Mouse (Mus musculus) myocyte (in vitro differentiated cells): ENCODE data around the gene Vps33a.

Source experiments
- CEBPB ChIP-seq: IDR thresholded peaks from 2 replicates; pipeline ENCODE4 v1.6.1; 2011; ENCODE audit warnings: mild to moderate bottlenecking, moderate library complexity; ENCODE audit not compliant: poor library complexity, insufficient read depth, severe bottlenecking
- MAX ChIP-seq: IDR thresholded peaks from one replicate; pipeline ENCODE4 v1.6.1; 2011; ENCODE audit warnings: low read depth, mild to moderate bottlenecking, control low read depth
- MYOD1 ChIP-seq, 3 experiments: IDR thresholded peaks; one replicate each; pipeline ENCODE4 v1.6.1; 2011; ENCODE audit warnings: control low read depth in 2 of 3, low read depth in 2 of 3, mild to moderate bottlenecking in 2 of 3, moderate library complexity in 1 of 3; ENCODE audit not compliant: insufficient read length in 2 of 3, control insufficient read depth in 1 of 3
- MYOG ChIP-seq, 3 experiments: IDR thresholded peaks; one replicate each; pipeline ENCODE4 v1.6.1; 2011; ENCODE audit warnings: control low read depth in 2 of 3, low read depth in 2 of 3, mild to moderate bottlenecking in 2 of 3; ENCODE audit not compliant: insufficient read length in 2 of 3, control insufficient read depth in 1 of 3, insufficient read depth in 1 of 3
- POLR2A ChIP-seq: IDR thresholded peaks from one replicate; pipeline ENCODE4 v1.6.1; 2011; ENCODE audit warnings: low read depth, mild to moderate bottlenecking, control low read depth, moderate library complexity; ENCODE audit not compliant: insufficient read length
- TCF3 ChIP-seq: IDR thresholded peaks from one replicate; pipeline ENCODE4 v1.6.1; 2011; ENCODE audit warnings: low read depth, control low read depth; ENCODE audit not compliant: insufficient read length
- USF1 ChIP-seq: IDR thresholded peaks from one replicate; pipeline ENCODE4 v1.6.1; 2011; ENCODE audit warnings: low read depth, mild to moderate bottlenecking, control low read depth, moderate library complexity

DNA sequence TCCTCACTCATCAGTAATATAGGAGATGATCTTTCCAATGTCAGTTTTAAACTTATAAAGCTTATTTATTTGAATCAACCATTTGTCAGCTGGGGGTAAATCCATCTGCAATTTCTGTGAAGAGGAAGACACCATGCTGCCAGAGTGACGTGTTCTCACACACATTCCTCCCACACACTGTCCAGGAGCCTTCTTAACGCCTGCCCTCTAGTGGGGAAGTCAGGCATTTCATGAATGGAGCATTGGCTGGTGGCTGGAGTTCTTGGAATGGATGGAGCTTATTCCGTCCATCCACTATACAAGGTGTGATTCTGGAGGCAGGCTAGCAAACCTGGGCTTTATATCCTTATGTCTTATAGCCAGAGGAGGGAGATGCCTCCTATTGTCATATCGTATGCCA lies 37.0 kb upstream of the Vps33a start:
- TF ChIP-seq MYOD1 (IDR thresholded peaks at IDR 0.05; ENCODE audit: control insufficient read depth in 1 of 3, insufficient read length in 2 of 3, low read depth in 2 of 3) (no peak), MAX (no peak), USF1 (no peak), MYOG (IDR thresholded peaks at IDR 0.05; ENCODE audit: control insufficient read depth in 1 of 3, insufficient read depth in 1 of 3, insufficient read length in 2 of 3, low read depth in 2 of 3) (no peak), TCF3 (no peak), CEBPB (no peak), POLR2A (no peak)
